Mouse (Mus musculus) left cerebral cortex, postnatal 4 days (tissue): ENCODE results near the gene Olfr710. TPM values are rescaled to one million over a fixed set of nuclear protein-coding genes. Genes with fewer than 3 reads are reported as not detected.
"Not testable (repeated sequence)": the region's sequence is repeated elsewhere in the genome, so short reads cannot be mapped to it uniquely, and the experiment has no call there.

Experiments used
- DNase-seq: peaks from one replicate; pipeline ENCODE4 v3.0.0-alpha.2; 2022
- intact Hi-C: fragments of 180-260 bp; cut with DNase I; formaldehyde crosslinking; loops from one replicate; pipeline ENCODE4 v1.15.1; 2025
- total RNA-seq, 2 experiments: library from RNA; stranded (reverse); gene quantifications; 2 replicates each; pipeline ENCODE4 v1.2.3; 2021

Gene Olfr710
- total RNA-seq = not detected

DNA sequence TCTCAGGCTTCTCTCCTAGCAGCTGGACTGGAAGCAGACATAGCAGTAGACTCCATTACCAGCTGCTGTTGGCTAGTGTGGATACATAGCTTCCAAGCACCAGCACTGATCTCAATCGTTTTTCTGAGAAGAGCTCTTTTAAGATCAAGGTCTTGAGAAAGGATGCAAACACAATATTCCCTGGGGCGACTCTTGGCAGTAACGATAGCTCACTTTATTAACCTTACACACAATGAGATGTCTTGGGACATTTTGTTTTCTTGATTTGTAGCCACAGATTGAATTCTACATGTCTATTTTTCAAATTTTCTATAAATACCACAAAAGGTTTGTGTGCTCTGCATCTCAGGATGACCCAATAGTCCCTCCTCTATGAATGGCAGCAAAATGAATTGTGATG, at the start of gene Olfr710:
Gene Olfr710, minus strand, starts transcription at position 101 of the 400 bp plus-strand sequence.
- intact Hi-C loops = no loop called here
- DNase-seq = no peak

- intact Hi-C loops = no loop called here
- no peak for DNase-seq
Observed at GRCm38 (mm10) chr7:106985236-106985635, 37.1 kb upstream of the Olfr710 start.

GRCm38 (mm10) chr7:106975353-106975752, 27.2 kb upstream of the Olfr710 start, which contains the start of gene Olfr711:
TSS of gene Olfr711 (minus strand) at chr7:106975453.
- DNase-seq = no peak
- intact Hi-C loops = no loop called here

DNA sequence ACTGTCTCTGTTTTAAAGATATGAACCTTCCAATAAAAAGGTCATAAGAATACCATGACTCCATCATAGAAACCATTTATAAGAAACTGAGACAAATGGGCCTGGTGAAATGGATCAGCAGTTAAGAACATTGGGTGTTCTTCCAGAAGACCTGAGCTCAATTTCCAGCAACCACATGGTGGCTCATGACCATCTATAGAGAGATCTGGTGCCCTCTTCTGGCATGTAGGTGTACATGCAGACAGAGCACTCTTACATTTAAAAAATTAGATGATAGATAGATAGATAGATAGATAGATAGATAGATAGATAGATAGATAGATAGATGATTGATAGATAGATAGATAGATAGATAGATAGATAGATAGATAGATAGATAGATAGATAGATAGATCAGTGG, 19.4 kb upstream of the Olfr710 start:
- DNase-seq, intact Hi-C loops: not testable (repeated sequence)

- no peak for DNase-seq
- intact Hi-C loops = no loop called here
Observed at GRCm38 (mm10) chr7:106963837-106964236, 15.7 kb upstream of the Olfr710 start, which contains the start of gene Olfr6. TSS of gene Olfr6 (minus strand) at chr7:106963937.

- intact Hi-C loops = no loop called here
Observed at GRCm38 (mm10) chr7:106932119-106932518, 16.0 kb downstream of the Olfr710 start, which contains the start of gene Olfr709-ps1. TSS of gene Olfr709-ps1 (minus strand) at chr7:106932219.

GRCm38 (mm10) chr7:106920961-106921360, 27.2 kb downstream of the Olfr710 start:
- DNase-seq, intact Hi-C loops: not testable (repeated sequence)

More at GRCm38 (mm10) chr7:106932119-106932518, 16.0 kb downstream of the Olfr710 start, which contains the start of gene Olfr709-ps1:
- no peak for DNase-seq

- intact Hi-C loops = no loop called here
- DNase-seq = no peak
Observed at GRCm38 (mm10) chr7:106907676-106908075, 40.4 kb downstream of the Olfr710 start, which contains the start of gene Olfr1532-ps1. TSS of gene Olfr1532-ps1 (plus strand) at chr7:106908001.

- intact Hi-C loops = not testable (repeated sequence)
Observed at GRCm38 (mm10) chr7:106901141-106901540, 47.0 kb downstream of the Olfr710 start, which contains the start of gene Olfr707. TSS of gene Olfr707 (minus strand) at chr7:106901241.

More at GRCm38 (mm10) chr7:106901141-106901540, 47.0 kb downstream of the Olfr710 start, which contains the start of gene Olfr707:
- DNase-seq = not testable (repeated sequence)

Other genes with a start within 250 kb of the Olfr710 start
- not detected for gene Olfr695, start 231.9 kb downstream of the Olfr710 start, total RNA-seq
- not detected for gene Olfr697, start 205.9 kb downstream of the Olfr710 start, total RNA-seq
- gene Olfr698, start 192.9 kb downstream of the Olfr710 start, total RNA-seq = not detected
- not detected for gene Olfr699, start 155.1 kb downstream of the Olfr710 start, total RNA-seq
- not detected for gene Olfr700, start 139.5 kb downstream of the Olfr710 start, total RNA-seq
- gene Olfr701, start 134.2 kb downstream of the Olfr710 start, total RNA-seq = not detected
- not detected for gene Olfr702, start 114.4 kb downstream of the Olfr710 start, total RNA-seq
- gene Olfr703, start 105.0 kb downstream of the Olfr710 start, total RNA-seq = not detected
- gene Olfr704, start 85.1 kb downstream of the Olfr710 start, total RNA-seq = not detected
- gene Olfr705, start 71.4 kb downstream of the Olfr710 start, total RNA-seq = not detected
- not detected for gene Olfr706, start 60.1 kb downstream of the Olfr710 start, total RNA-seq
- gene Olfr707, start 47.1 kb downstream of the Olfr710 start, total RNA-seq = not detected
- not detected for gene Olfr1532-ps1, start 40.3 kb downstream of the Olfr710 start, total RNA-seq
- not detected for gene Olfr709-ps1, start 16.1 kb downstream of the Olfr710 start, total RNA-seq
- not detected for gene Olfr6, start 15.6 kb upstream of the Olfr710 start, total RNA-seq
- not detected for gene Olfr711, start 27.1 kb upstream of the Olfr710 start, total RNA-seq
- not detected for gene Olfr2, start 57.8 kb upstream of the Olfr710 start, total RNA-seq
- not detected for gene Olfr713, start 82.9 kb upstream of the Olfr710 start, total RNA-seq
- not detected for gene Olfr714, start 122.7 kb upstream of the Olfr710 start, total RNA-seq
- gene Olfr17, start 144.9 kb upstream of the Olfr710 start, total RNA-seq = not detected
- gene Olfr715b, start 162.1 kb upstream of the Olfr710 start, total RNA-seq = not detected
- under 1 TPM in 1 of 2 experiments, not detected in 1; 0.08 TPM for gene Olfr715, start 182.8 kb upstream of the Olfr710 start, total RNA-seq
- not detected for gene Olfr716, start 190.0 kb upstream of the Olfr710 start, total RNA-seq
- not detected for gene Nlrp14, start 218.7 kb upstream of the Olfr710 start, total RNA-seq